ENCODE assay signal across 21 mouse cellular contexts in genomic region chr10:125607787-125608617, GRCm38 (mm10).
DNase-seq lines count a peak whose midpoint lies in the region; ATAC-seq and TF ChIP-seq lines count a peak whose summit lies in the region.
"Had no signal": no experiment of that assay in that cellular context is flagged by ENCODE, and none has a peak within 500 bp of the region (broad histone marks: within the 10 kb centered on the region; RNA-seq: fewer than 3 reads in every experiment).

No protein-coding gene starts in this region.

- no peaks in the 10 kb centered on the region for H3K9me3 ChIP-seq in heart, embryonic 12.5 days (replicated peaks)
- H3K9me3 ChIP-seq in forebrain, embryonic 15.5 days, result no peaks in the 10 kb centered on the region
- H3K9me3 ChIP-seq in hindbrain, embryonic 16.5 days (ENCODE audit: control insufficient read depth, low read length), result no peaks in the 10 kb centered on the region
- no peaks in the 10 kb centered on the region for H3K9me3 ChIP-seq in midbrain, postnatal 0 days (ENCODE audit: low read length)
- H3K9me3 ChIP-seq: embryonic facial prominence, embryonic 15.5 days; heart, embryonic 13.5 days had no signal

- no peak overlapping the region for H3K9ac ChIP-seq in heart, embryonic 12.5 days
- H3K9ac ChIP-seq in forebrain, embryonic 15.5 days (replicated peaks), result no peak overlapping the region
- H3K9ac ChIP-seq in hindbrain, embryonic 16.5 days (ENCODE audit: low read depth, low read length), result no peak overlapping the region
- H3K9ac ChIP-seq in midbrain, postnatal 0 days (replicated peaks; ENCODE audit: low read length, poor library complexity, severe bottlenecking), result no peak overlapping the region
- H3K9ac ChIP-seq: embryonic facial prominence, embryonic 15.5 days; heart, embryonic 13.5 days had no signal

- H3K27me3 ChIP-seq in heart, embryonic 12.5 days (replicated peaks), result no peaks in the 10 kb centered on the region
- no peaks in the 10 kb centered on the region for H3K27me3 ChIP-seq in forebrain, embryonic 15.5 days
- H3K27me3 ChIP-seq in hindbrain, embryonic 16.5 days (replicated peaks; ENCODE audit: control insufficient read depth, insufficient read depth, low read length), result no peaks in the 10 kb centered on the region
- H3K27me3 ChIP-seq in midbrain, postnatal 0 days (ENCODE audit: insufficient read depth, low read length), result no peaks in the 10 kb centered on the region
- H3K27me3 ChIP-seq: embryonic facial prominence, embryonic 15.5 days; heart, embryonic 13.5 days; Patski had no signal

- ATAC-seq in heart, embryonic 12.5 days (ENCODE audit: insufficient number of reproducible peaks, low FRiP score), result no peak
- peak; percentile 93 for ATAC-seq in forebrain, embryonic 15.5 days (replicated peaks)
- ATAC-seq in hindbrain, embryonic 16.5 days, result peak; percentile 11; the same call in 1 of the 2 replicates
- no peak for ATAC-seq in midbrain, postnatal 0 days (ENCODE audit: low FRiP score)
- ATAC-seq in megakaryocyte progenitor cell, adult 5-6 weeks (replicated peaks; ENCODE audit: poor library complexity), result no peak
- ATAC-seq: Patski had no signal

- H3K4me3 ChIP-seq in heart, embryonic 12.5 days, result no peak overlapping the region
- H3K4me3 ChIP-seq in forebrain, embryonic 15.5 days, result no peak overlapping the region
- H3K4me3 ChIP-seq in hindbrain, embryonic 16.5 days (ENCODE audit: low read length), result no peak overlapping the region
- H3K4me3 ChIP-seq in midbrain, postnatal 0 days (ENCODE audit: low read depth, low read length), result no peak overlapping the region
- H3K4me3 ChIP-seq: embryonic facial prominence, embryonic 15.5 days; heart, embryonic 13.5 days had no signal

- H3K4me2 ChIP-seq in heart, embryonic 12.5 days, result no peak overlapping the region
- H3K4me2 ChIP-seq in forebrain, embryonic 15.5 days (replicated peaks), result no peak overlapping the region
- no peak overlapping the region for H3K4me2 ChIP-seq in hindbrain, embryonic 16.5 days (ENCODE audit: low read length)
- H3K4me2 ChIP-seq in midbrain, postnatal 0 days (ENCODE audit: low read depth, low read length, poor library complexity, severe bottlenecking), result no peak overlapping the region
- H3K4me2 ChIP-seq: embryonic facial prominence, embryonic 15.5 days; heart, embryonic 13.5 days; liver, embryonic 11.5 days had no signal

- H3K4me1 ChIP-seq in heart, embryonic 12.5 days (replicated peaks), result no peaks in the 10 kb centered on the region
- H3K4me1 ChIP-seq in forebrain, embryonic 15.5 days, result peaks cover 10% of the 10 kb centered on the region
- no peaks in the 10 kb centered on the region for H3K4me1 ChIP-seq in hindbrain, embryonic 16.5 days (ENCODE audit: control insufficient read depth, insufficient read depth, low read depth, low read length)
- no peaks in the 10 kb centered on the region for H3K4me1 ChIP-seq in midbrain, postnatal 0 days (ENCODE audit: insufficient read depth, low read length)
- H3K4me1 ChIP-seq: embryonic facial prominence, embryonic 15.5 days; heart, embryonic 13.5 days had no signal

- peak; percentile 39 for DNase-seq in heart, adult 11 months
- DNase-seq in midbrain, postnatal 0 days (ENCODE audit: low spot score), result peak; percentile 24
- no peak for DNase-seq in heart, adult 9 months (ENCODE audit: low spot score in 2 of 2)
- no peak for DNase-seq in urinary bladder, adult 18-20 months (ENCODE audit: low spot score in 2 of 2)
- DNase-seq: adrenal gland, postnatal 14 days; cerebellum, adult 18-20 months; cerebellum, postnatal 36 days; kidney, postnatal 36 days; lung, adult 18-20 months; right cerebral cortex, postnatal 14 days; spleen, adult 18-20 months; thymus, adult 18-20 months; thymus, postnatal 4 days had no signal

- H3K27ac ChIP-seq in heart, embryonic 12.5 days (ENCODE audit: poor library complexity, severe bottlenecking), result no peak overlapping the region
- H3K27ac ChIP-seq in forebrain, embryonic 15.5 days (replicated peaks), result no peak overlapping the region
- H3K27ac ChIP-seq in hindbrain, embryonic 16.5 days (ENCODE audit: low read depth, low read length), result no peak overlapping the region
- H3K27ac ChIP-seq in midbrain, postnatal 0 days (ENCODE audit: low read depth, low read length), result no peak overlapping the region
- H3K27ac ChIP-seq: embryonic facial prominence, embryonic 15.5 days; heart, embryonic 13.5 days had no signal

- no peaks in the 10 kb centered on the region for H3K36me3 ChIP-seq in heart, embryonic 12.5 days
- H3K36me3 ChIP-seq in forebrain, embryonic 15.5 days, result no peaks in the 10 kb centered on the region
- H3K36me3 ChIP-seq in hindbrain, embryonic 16.5 days (ENCODE audit: control insufficient read depth, insufficient read depth, low read length), result no peaks in the 10 kb centered on the region
- no peaks in the 10 kb centered on the region for H3K36me3 ChIP-seq in midbrain, postnatal 0 days (ENCODE audit: insufficient read depth, low read length)
- H3K36me3 ChIP-seq: embryonic facial prominence, embryonic 15.5 days; heart, embryonic 13.5 days had no signal

- no peak for TF ChIP-seq CTCF in midbrain, postnatal 0 days (IDR thresholded peaks at IDR 0.05)

- 66% methylated on average over 10 of the region's 10 CpGs for WGBS in heart, embryonic 12.5 days
- 20% methylated on average over 10 of the region's 10 CpGs for WGBS in forebrain, embryonic 15.5 days
- 44% methylated on average over 10 of the region's 10 CpGs for WGBS in hindbrain, embryonic 16.5 days
- 32% methylated on average over 10 of the region's 10 CpGs for WGBS in midbrain, postnatal 0 days

Comparison
In these comparisons a context has a peak if more than half of its experiments do, and no peak if none do; other contexts are left out.
1. DNase-seq: peak in heart, adult 11 months (single experiment) and midbrain, postnatal 0 days (single experiment); none in heart, adult 9 months (0 of 2) and urinary bladder, adult 18-20 months (0 of 2).
2. ATAC-seq: peak in forebrain, embryonic 15.5 days (single experiment) and hindbrain, embryonic 16.5 days (single experiment); none in heart, embryonic 12.5 days (single experiment), midbrain, postnatal 0 days (single experiment) and megakaryocyte progenitor cell, adult 5-6 weeks (single experiment).